Mouse (Mus musculus) neural tube, embryonic 14.5 days (tissue): Measurements from ENCODE around the gene Arpc5. TPM values are rescaled to one million over a fixed set of nuclear protein-coding genes. Genes with fewer than 3 reads are reported as not detected.
A peak's percentile ranks its signal among the peaks of the same experiment; 100 is the strongest.

Experiments used
- ATAC-seq: fragments of 200-750 bp; cut with Nextera tagmentation; 2 replicates; pipeline ENCODE4 v1.8.0; 2017; ENCODE audit warnings: low read depth, mild to moderate bottlenecking, moderate TSS enrichment, moderate library complexity
- H3K27ac ChIP-seq: fragments of 300-500 bp; sonication (generic); 2 replicates; pipeline ENCODE4 v1.5.1; 2014; ENCODE audit warnings: low read depth, mild to moderate bottlenecking, control low read depth, low read length, moderate library complexity, mixed read lengths
- H3K27me3 ChIP-seq: fragments of 300-500 bp; sonication (generic); 2 replicates; pipeline ENCODE4 v1.6.1; 2014; ENCODE audit warnings: low read length; ENCODE audit not compliant: control insufficient read depth, insufficient read depth
- H3K36me3 ChIP-seq: fragments of 300-500 bp; sonication (generic); 2 replicates; pipeline ENCODE4 v1.6.1; 2014; ENCODE audit warnings: low read length, mixed read lengths; ENCODE audit not compliant: control insufficient read depth, insufficient read depth
- H3K4me1 ChIP-seq: fragments of 300-500 bp; sonication (generic); 2 replicates; pipeline ENCODE4 v1.6.1; 2014; ENCODE audit warnings: low read length; ENCODE audit not compliant: control insufficient read depth, insufficient read depth
- H3K4me2 ChIP-seq: fragments of 300-500 bp; sonication (generic); 2 replicates; pipeline ENCODE4 v1.6.1; 2014; ENCODE audit warnings: mild to moderate bottlenecking, low read depth, low read length, control low read depth
- H3K4me3 ChIP-seq: fragments of 300-500 bp; sonication (generic); 2 replicates; pipeline ENCODE4 v1.5.1; 2014; ENCODE audit warnings: low read depth, low read length, control low read depth, mixed read lengths
- H3K9ac ChIP-seq: fragments of 300-500 bp; sonication (generic); replicated peaks from 2 replicates; pipeline ENCODE4 v1.6.1; 2014; ENCODE audit warnings: low read depth, mild to moderate bottlenecking, control low read depth, low read length, mixed read lengths
- H3K9me3 ChIP-seq: fragments of 300-500 bp; sonication (generic); 2 replicates; pipeline ENCODE4 v1.6.1; 2016; ENCODE audit warnings: low read length; ENCODE audit not compliant: control insufficient read depth
- WGBS: fragments of 180-500 bp; shearing (Covaris S2); extraction: QIAGEN DNeasy Blood & Tissue Kit; methylation state at CpG from one replicate; pipeline ENCODE4 v1.1.7; 2014; 5-methylcytosine and 5-hydroxymethylcytosine counted together
- polyA plus RNA-seq: library from polyadenylated mRNA; unstranded; fragments of >200 nt; fragmentation: Nextera tagmentation; extraction: Ambion mirVana; gene quantifications from 2 replicates; pipeline ENCODE4 v1.2.1, GENCODE M21; 2014

The Arpc5 gene
- polyA plus RNA-seq, 1 experiment from 2014 or later: 259 TPM

GRCm38 (mm10) chr1:152791269-152791668, 24.9 kb downstream of the Arpc5 start:
- ATAC-seq: no peak
- Histone ChIP-seq H3K4me1 (no peaks in the 10 kb centered on the region; the same call in 1 of the 2 replicates), H3K9ac (no peak overlapping the region), H3K4me3 (no peak overlapping the region), H3K27me3 (no peaks in the 10 kb centered on the region), H3K27ac (no peak overlapping the region), H3K4me2 (no peak overlapping the region), H3K9me3 (no peaks in the 10 kb centered on the region), H3K36me3 (no peaks in the 10 kb centered on the region)
- 10% methylated on average over 4 of the region's 4 CpGs for WGBS

GRCm38 (mm10) chr1:152792736-152793494, 26.6 kb downstream of the Arpc5 start:
- 7% methylated on average over 12 of the region's 12 CpGs for WGBS
- no peaks in the 10 kb centered on the region; the same call in 1 of the 2 replicates for H3K4me1 ChIP-seq
- peak; percentile 71 for ATAC-seq
- no peak overlapping the region for H3K9ac ChIP-seq
- H3K4me2 ChIP-seq: no peak overlapping the region
- no peaks in the 10 kb centered on the region for H3K36me3 ChIP-seq
- H3K27ac ChIP-seq: 0 out of 2 replicates have a peak overlapping the region, but pooled peaks have one; percentile 24
- no peaks in the 10 kb centered on the region for H3K27me3 ChIP-seq
- H3K4me3 ChIP-seq: no peak overlapping the region
- no peaks in the 10 kb centered on the region for H3K9me3 ChIP-seq

- peak; percentile 29; the same call in 1 of the 2 replicates for ATAC-seq
- H3K4me1 ChIP-seq: no peaks in the 10 kb centered on the region; the same call in 1 of the 2 replicates
- H3K9me3 ChIP-seq: no peaks in the 10 kb centered on the region
- H3K36me3 ChIP-seq: no peaks in the 10 kb centered on the region
- H3K4me2 ChIP-seq: no peak overlapping the region
- no peak overlapping the region for H3K9ac ChIP-seq
- H3K27ac ChIP-seq: no peak overlapping the region
- H3K4me3 ChIP-seq: no peak overlapping the region
- H3K27me3 ChIP-seq: no peaks in the 10 kb centered on the region
- WGBS: 20% methylated on average over 6 of the region's 6 CpGs
Observed at GRCm38 (mm10) chr1:152793495-152794130, 27.3 kb downstream of the Arpc5 start.

- ATAC-seq: no peak
- H3K9ac ChIP-seq: no peak overlapping the region
- no peak overlapping the region for H3K27ac ChIP-seq
- H3K4me1 ChIP-seq: no peaks in the 10 kb centered on the region; the same call in 1 of the 2 replicates
- no peaks in the 10 kb centered on the region for H3K9me3 ChIP-seq
- H3K4me3 ChIP-seq: no peak overlapping the region
- no peak overlapping the region for H3K4me2 ChIP-seq
- H3K27me3 ChIP-seq: no peaks in the 10 kb centered on the region
- no peaks in the 10 kb centered on the region for H3K36me3 ChIP-seq
- 91% methylated on average over 8 of the region's 8 CpGs for WGBS
Observed at GRCm38 (mm10) chr1:152795688-152796255, 29.4 kb downstream of the Arpc5 start.

- Histone ChIP-seq H3K27ac (no peak overlapping the region), H3K36me3 (no peaks in the 10 kb centered on the region), H3K27me3 (no peaks in the 10 kb centered on the region), H3K9me3 (no peaks in the 10 kb centered on the region), H3K4me2 (no peak overlapping the region), H3K4me3 (no peak overlapping the region), H3K9ac (no peak overlapping the region), H3K4me1 (no peaks in the 10 kb centered on the region; the same call in 1 of the 2 replicates)
- WGBS: 89% methylated on average over 8 of the region's 8 CpGs
- ATAC-seq: no peak
Observed at GRCm38 (mm10) chr1:152796683-152797263, 30.4 kb downstream of the Arpc5 start.

GRCm38 (mm10) chr1:152798125-152798524, 31.8 kb downstream of the Arpc5 start:
- Histone ChIP-seq H3K4me2 (no peak overlapping the region), H3K36me3 (no peaks in the 10 kb centered on the region)
- WGBS: 83% methylated on average over 9 of the region's 9 CpGs

GRCm38 (mm10) chr1:152799897-152800296, 33.6 kb downstream of the Arpc5 start, which contains the start of gene Ncf2:
TSS of gene Ncf2 (plus strand) at chr1:152800194.
- no peaks in the 10 kb centered on the region for H3K36me3 ChIP-seq
- H3K4me1 ChIP-seq: no peaks in the 10 kb centered on the region
- no peak within 1 kb of the TSS for H3K9ac ChIP-seq
- no peaks in the 10 kb centered on the region for H3K27me3 ChIP-seq
- H3K4me3 ChIP-seq: no peak within 1 kb of the TSS
- ATAC-seq: peak; percentile 90
- WGBS: 24% methylated on average over 2 of the region's 2 CpGs
- no peak within 1 kb of the TSS for H3K4me2 ChIP-seq
- no peaks in the 10 kb centered on the region for H3K9me3 ChIP-seq
- peak within 1 kb of the TSS; percentile 55; the same call in 1 of the 2 replicates for H3K27ac ChIP-seq

More at GRCm38 (mm10) chr1:152798125-152798524, 31.8 kb downstream of the Arpc5 start:
- H3K9ac ChIP-seq: no peak overlapping the region
- ATAC-seq: no peak
- H3K9me3 ChIP-seq: no peaks in the 10 kb centered on the region
- no peaks in the 10 kb centered on the region for H3K4me1 ChIP-seq
- no peaks in the 10 kb centered on the region for H3K27me3 ChIP-seq
- no peak overlapping the region for H3K4me3 ChIP-seq
- H3K27ac ChIP-seq: no peak overlapping the region

- no peak for ATAC-seq
- Histone ChIP-seq H3K9ac (no peak overlapping the region), H3K36me3 (no peaks in the 10 kb centered on the region), H3K4me1 (no peaks in the 10 kb centered on the region), H3K4me2 (no peak overlapping the region), H3K4me3 (no peak overlapping the region), H3K27ac (no peak overlapping the region), H3K27me3 (no peaks in the 10 kb centered on the region), H3K9me3 (no peaks in the 10 kb centered on the region)
- WGBS: 81% methylated on average over 13 of the region's 13 CpGs
Observed at GRCm38 (mm10) chr1:152800633-152801176, 34.4 kb downstream of the Arpc5 start.
